Mouse (Mus musculus): ENCODE measurements around the gene Klf1.

The Klf1 gene

GRCm38 (mm10) chr8:84901752-84902151 lies at the start of gene Klf1:
Gene Klf1 (plus strand): TSS chr8:84901928.
- DNase-seq (ENCODE audit: low spot score in 2 of 2), result no peak

- DNase-seq (ENCODE audit: low spot score in 2 of 2), result no peak
Measured at GRCm38 (mm10) chr8:84856434-84856833, 45.3 kb upstream of the Klf1 start.

GRCm38 (mm10) chr8:84856864-84857441 lies 44.8 kb upstream of the Klf1 start, which contains the start of gene Farsa:
Gene Farsa (plus strand): TSS chr8:84856989.
- peak; percentile 84 to 90 for DNase-seq (ENCODE audit: low spot score in 2 of 2)

GRCm38 (mm10) chr8:84871376-84872308 lies 30.1 kb upstream of the Klf1 start, which contains the start of gene Syce2:
Gene Syce2 (plus strand): TSS chr8:84872111.
- peak in 1 of 2 experiments; percentile 40 for DNase-seq (ENCODE audit: low spot score in 2 of 2)

- no peak for DNase-seq (ENCODE audit: low spot score in 2 of 2)
Measured at GRCm38 (mm10) chr8:84872309-84872965, 29.3 kb upstream of the Klf1 start.

GRCm38 (mm10) chr8:84873016-84873415 lies 28.7 kb upstream of the Klf1 start:
- no peak for DNase-seq (ENCODE audit: low spot score in 2 of 2)

GRCm38 (mm10) chr8:84874339-84874738 lies 27.4 kb upstream of the Klf1 start:
- no peak for DNase-seq (ENCODE audit: low spot score in 2 of 2)

- DNase-seq (ENCODE audit: low spot score in 2 of 2), result no peak
Measured at GRCm38 (mm10) chr8:84877297-84878035, 24.3 kb upstream of the Klf1 start.

- no peak for DNase-seq (ENCODE audit: low spot score in 2 of 2)
Measured at GRCm38 (mm10) chr8:84878915-84879314, 22.8 kb upstream of the Klf1 start.

GRCm38 (mm10) chr8:84884728-84885127 lies 17.0 kb upstream of the Klf1 start:
- DNase-seq (ENCODE audit: low spot score in 2 of 2), result no peak

- no peak for DNase-seq (ENCODE audit: low spot score in 2 of 2)
Measured at GRCm38 (mm10) chr8:84888280-84888679, 13.4 kb upstream of the Klf1 start.

- DNase-seq (ENCODE audit: low spot score in 2 of 2), result no peak
Measured at GRCm38 (mm10) chr8:84889141-84889540, 12.6 kb upstream of the Klf1 start.

GRCm38 (mm10) chr8:84892993-84893708 lies 8.6 kb upstream of the Klf1 start:
- no peak for DNase-seq (ENCODE audit: low spot score in 2 of 2)

- peak; percentile 84 to 90 for DNase-seq (ENCODE audit: low spot score in 2 of 2)
Measured at GRCm38 (mm10) chr8:84893709-84894134, 8.0 kb upstream of the Klf1 start, which contains the start of gene Gcdh. Gene Gcdh (minus strand): TSS chr8:84893921.

- DNase-seq (ENCODE audit: low spot score in 2 of 2), result no peak
Measured at GRCm38 (mm10) chr8:84895963-84896362, 5.8 kb upstream of the Klf1 start.

- no peak for DNase-seq (ENCODE audit: low spot score in 2 of 2)
Measured at GRCm38 (mm10) chr8:84901071-84901470, 657 bp upstream of the Klf1 start.

- DNase-seq (ENCODE audit: low spot score in 2 of 2), result no peak
Measured at GRCm38 (mm10) chr8:84902367-84902919, 715 bp downstream of the Klf1 start.

- peak; percentile 79 to 86 for DNase-seq (ENCODE audit: low spot score in 2 of 2)
Measured at GRCm38 (mm10) chr8:84902920-84903661, 1.4 kb downstream of the Klf1 start.

GRCm38 (mm10) chr8:84904351-84904750 lies 2.6 kb downstream of the Klf1 start:
- DNase-seq (ENCODE audit: low spot score in 2 of 2), result no peak

GRCm38 (mm10) chr8:84907037-84907436 lies 5.3 kb downstream of the Klf1 start:
- no peak for DNase-seq (ENCODE audit: low spot score in 2 of 2)

Measured in frontal cortex, postnatal 14 days (tissue).